Mouse (Mus musculus) left cerebral cortex, postnatal 14 days (tissue): ENCODE measurements at regions not wholly inside any gene's neighbourhood (a gene's known extent, or its start where the extent isn't known, plus 50 kb on each side); places are given as distances from the start of the nearest gene placed in this dataset.

Experiments used
- DNase-seq, 2 experiments: peaks; one replicate each; pipeline ENCODE4 v3.0.0; 2021 to 2022; ENCODE audit warnings: low spot score in 2 of 2, mixed read lengths in 1 of 2
- intact Hi-C: fragments of 180-260 bp; cut with DNase I; formaldehyde crosslinking; loops from one replicate; pipeline ENCODE4 v1.15.1; 2025

DNA sequence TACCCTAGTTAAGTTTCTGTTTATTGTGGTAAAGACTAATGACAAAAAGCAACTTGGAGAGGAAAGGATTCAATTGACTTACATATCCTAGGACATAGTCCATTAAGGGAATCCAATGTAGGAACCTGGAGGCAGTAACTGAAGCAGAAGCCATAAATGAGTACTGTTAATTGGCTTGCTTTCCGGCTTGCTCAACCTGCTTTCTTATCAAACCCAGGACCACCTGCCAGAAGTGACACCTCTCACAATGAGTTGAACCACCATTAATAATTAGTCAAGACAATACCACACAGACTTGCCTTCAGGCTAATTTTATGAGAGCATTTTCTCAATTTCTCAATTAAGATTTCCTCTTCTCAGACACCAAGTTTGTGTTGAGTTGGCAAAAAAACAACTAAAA is 148.8 kb downstream of the Ccser2 start:
- DNase-seq, result no peak

DNA sequence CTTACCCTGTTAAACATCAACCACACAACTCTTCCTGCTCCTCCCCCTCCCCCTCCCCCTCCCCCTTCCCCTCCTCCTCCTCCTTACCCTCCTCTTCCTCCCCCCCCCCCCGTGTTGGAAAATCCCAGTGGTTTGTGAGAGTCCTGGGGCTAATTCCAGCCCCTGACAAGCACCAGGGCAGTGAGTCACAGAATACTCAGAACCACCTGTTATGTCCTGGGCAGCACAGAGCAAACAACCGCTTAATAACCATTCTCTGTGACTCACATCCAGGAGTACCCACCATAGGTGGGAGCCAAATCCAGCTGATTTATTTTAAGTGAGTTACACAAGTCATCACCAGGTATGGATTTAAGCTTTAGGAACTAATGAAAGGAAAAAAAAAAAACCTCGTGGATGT is 166.2 kb downstream of the Ccser2 start:
- intact Hi-C loops, result no loop called here
- DNase-seq, result no peak

More for the DNA sequence above, 148.8 kb downstream of the Ccser2 start:
- intact Hi-C loops, result no loop called here

DNA sequence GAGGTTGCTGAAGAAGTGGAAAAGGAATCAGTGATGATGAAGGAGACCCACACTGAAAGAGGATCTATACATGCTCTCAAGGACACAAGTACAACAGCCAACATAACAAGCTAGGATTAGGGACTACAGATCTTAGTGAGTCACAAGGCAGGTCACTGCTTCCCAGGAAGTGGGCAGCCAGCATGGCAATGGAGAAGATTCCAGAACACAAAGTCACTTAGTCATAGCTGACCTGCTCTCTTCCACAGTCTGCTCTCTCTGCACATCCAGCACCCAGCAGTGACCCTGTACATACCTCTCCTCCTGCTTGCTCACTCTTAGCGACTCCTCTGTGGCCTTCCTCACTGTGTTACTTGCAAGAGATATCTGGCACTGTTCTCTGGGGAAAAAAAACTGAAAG is 168.8 kb downstream of the Ccser2 start:
- intact Hi-C loops, result no loop called here
- no peak for DNase-seq

- intact Hi-C loops, result no loop called here
- DNase-seq, result no peak
Measured at GRCm38 (mm10) chr14:36781882-36782281, 186.7 kb downstream of the Ccser2 start.

DNA sequence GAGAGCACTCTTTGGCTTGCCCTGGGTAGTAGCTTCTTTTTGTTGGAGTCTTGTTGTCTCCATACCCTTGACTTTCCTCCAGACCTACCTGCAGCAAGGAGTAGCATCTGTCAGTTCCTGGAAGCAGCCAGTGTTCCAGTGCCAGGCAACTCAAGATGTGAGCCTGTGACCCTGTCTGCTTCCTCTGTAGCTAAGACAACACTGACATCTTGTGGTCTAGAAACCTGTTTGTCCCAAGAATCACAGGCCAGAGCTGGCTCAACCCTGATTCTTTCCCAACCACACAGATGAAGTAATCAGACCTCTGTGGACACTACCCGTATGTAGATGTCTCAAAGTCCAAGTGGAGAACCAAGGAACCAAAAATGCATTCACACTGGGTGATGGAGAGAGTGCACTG is 189.6 kb downstream of the Ccser2 start:
- peak; percentile 40 to 47 for DNase-seq
- intact Hi-C loops, result loop anchor here (5.0 kb wide), 1 partner anchor 1967 kb away; no protein-coding TSS in a partner anchor

GRCm38 (mm10) chr14:36774349-36774748 is 194.2 kb downstream of the Ccser2 start:
- intact Hi-C loops, result no loop called here
- no peak for DNase-seq

- DNase-seq, result no peak
- intact Hi-C loops, result no loop called here
Measured at GRCm38 (mm10) chr14:36764377-36764776, 204.2 kb downstream of the Ccser2 start.

- intact Hi-C loops, result no loop called here
- DNase-seq, result no peak
Measured at GRCm38 (mm10) chr14:36756056-36756455, 212.5 kb downstream of the Ccser2 start.

GRCm38 (mm10) chr14:36748130-36748883 is 220.3 kb downstream of the Ccser2 start:
- intact Hi-C loops, result no loop called here
- peak; percentile 11 to 35 for DNase-seq

DNA sequence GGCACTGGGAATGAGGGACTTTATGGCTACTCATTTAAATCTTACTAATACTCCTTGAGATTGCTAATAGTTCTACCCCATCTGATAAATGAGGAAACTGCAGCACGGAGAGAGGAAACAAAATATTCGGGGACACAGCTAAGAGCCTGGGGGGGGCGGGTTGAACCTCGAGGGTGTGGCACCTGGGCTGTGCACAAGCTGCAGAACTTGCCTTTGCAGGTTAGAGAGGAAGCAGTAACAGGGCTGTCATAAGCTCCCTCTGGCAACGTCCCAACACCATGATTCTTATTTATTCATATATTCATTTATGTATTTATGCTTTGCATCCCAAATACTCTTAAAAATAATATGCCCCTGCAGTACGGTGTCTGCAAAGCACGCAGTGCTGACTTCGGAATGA is 237.5 kb downstream of the Ccser2 start:
- DNase-seq, result no peak
- intact Hi-C loops, result no loop called here

GRCm38 (mm10) chr14:36726092-36726491 is 242.5 kb downstream of the Ccser2 start:
- DNase-seq, result no peak
- intact Hi-C loops, result no loop called here

DNA sequence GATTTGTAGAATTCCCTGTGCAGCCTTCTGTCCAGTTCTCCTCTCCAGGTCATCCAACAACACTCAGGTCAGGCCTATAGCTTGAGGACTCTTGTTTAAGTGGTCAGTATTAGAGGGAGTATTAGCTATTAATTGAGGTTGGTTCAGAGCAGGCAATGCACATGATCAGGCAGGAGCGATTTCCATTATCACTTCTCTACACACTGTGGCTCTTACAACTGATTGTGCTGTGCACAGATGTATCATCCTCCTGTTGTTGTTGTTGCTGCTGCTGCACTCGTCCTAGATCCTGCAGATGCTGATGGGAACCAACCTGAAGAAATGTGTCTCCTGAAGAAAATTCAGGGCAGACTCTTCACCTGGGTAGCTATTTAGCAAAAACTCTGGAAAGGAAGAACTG is 252.9 kb downstream of the Ccser2 start:
- intact Hi-C loops, result no loop called here
- DNase-seq, result no peak

GRCm38 (mm10) chr14:36696993-36697392 is 271.6 kb downstream of the Ccser2 start:
- DNase-seq, result no peak
- intact Hi-C loops, result no loop called here

- no peak for DNase-seq
- intact Hi-C loops, result no loop called here
Measured at GRCm38 (mm10) chr14:36691958-36692357, 276.6 kb downstream of the Ccser2 start.

- DNase-seq, result no peak
- intact Hi-C loops, result no loop called here
Measured at GRCm38 (mm10) chr14:36691018-36691417, 277.6 kb downstream of the Ccser2 start.

DNA sequence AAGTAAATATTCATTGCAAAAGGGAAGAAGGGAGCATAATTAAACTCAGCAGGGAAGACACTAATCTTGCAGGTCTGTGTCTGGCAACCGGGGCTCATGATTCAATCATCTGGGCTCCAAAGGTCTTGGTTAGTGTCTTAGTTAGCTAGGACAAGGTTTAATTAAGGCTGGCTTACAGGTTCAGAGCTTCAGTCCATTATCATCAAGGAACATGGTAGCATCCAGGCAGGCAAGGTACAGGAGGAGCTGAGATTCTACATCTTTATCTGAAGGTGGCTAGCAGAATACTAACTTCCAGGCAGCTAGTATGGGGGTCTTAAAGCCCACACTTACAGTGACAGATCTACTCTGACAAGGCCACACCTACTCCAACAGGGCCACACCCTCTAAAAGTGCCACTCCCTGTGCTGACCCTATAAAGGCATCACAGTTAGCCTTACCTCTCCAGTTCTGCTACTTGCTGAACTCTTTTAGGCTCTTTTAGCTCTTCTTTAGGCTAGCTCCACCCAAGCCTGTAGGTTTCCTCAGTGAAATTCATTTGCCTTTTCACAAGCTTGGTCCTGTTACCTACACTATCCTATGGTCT is 309.8 kb downstream of the Ccser2 start:
- DNase-seq, result no peak
- intact Hi-C loops, result no loop called here

GRCm38 (mm10) chr14:36658193-36658592 is 310.4 kb downstream of the Ccser2 start:
- intact Hi-C loops, result no loop called here
- DNase-seq, result no peak

DNA sequence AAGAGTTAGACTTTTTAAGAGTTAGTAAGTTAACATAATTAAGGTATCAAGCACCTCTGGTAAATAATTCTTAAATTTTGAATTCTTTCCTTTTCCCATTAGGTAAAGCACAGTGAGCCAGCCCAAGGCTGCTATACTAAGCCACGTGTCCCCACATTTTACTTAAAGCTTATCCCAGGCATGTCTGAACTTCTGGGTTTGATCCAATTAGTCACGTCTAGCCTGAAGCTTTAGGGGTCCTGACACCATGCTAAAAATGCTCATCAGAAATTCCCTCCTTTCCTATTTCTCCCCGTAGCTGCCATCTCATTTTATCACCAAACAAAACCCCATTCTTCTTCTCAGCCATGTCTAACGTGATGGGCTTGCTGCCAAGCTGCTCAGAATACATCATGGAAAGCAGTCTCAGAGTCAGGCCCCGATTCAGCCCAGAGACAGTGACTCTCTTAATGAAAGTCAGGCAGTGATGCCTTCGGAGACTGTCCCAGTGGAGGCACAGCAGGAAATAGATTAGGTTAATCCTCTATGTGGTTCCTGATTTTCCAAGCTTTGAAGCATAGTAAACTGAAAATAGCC is 315.5 kb downstream of the Ccser2 start:
- intact Hi-C loops, result no loop called here
- peak; percentile 15 to 35 for DNase-seq

DNA sequence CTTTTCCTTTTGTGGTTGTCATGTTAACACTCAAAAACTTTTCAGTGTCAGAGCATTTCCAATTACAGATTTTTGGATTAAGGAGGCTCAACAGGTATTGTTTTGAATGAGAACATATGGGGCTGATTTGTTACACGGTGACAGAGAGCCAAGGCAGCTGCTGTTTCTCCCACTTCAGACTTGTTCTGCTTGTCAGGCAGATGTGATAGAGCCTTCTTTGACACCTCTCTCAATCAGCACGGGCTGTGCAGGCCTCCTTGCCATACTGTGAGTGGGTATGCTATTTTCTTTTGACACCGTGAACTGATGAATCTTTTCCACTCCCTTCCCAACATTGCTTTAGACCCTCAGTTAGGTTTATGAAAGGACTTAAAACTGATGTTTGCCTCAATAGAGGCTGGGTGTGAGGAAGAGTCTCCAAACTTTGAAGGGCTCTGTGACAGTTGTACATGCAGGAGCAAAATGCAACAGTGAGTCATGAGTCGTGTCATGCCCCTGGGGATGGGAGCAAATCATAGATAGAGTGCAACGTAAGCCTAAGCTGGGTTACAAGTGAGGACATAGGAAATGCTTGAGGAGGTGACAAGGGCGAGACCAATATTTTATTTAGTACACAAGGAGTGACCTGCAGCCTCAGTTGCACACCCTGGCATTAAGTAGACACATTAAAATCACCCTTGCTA is 317.4 kb downstream of the Ccser2 start:
- DNase-seq, result peak; percentile 3 to 12
- intact Hi-C loops, result no loop called here

DNA sequence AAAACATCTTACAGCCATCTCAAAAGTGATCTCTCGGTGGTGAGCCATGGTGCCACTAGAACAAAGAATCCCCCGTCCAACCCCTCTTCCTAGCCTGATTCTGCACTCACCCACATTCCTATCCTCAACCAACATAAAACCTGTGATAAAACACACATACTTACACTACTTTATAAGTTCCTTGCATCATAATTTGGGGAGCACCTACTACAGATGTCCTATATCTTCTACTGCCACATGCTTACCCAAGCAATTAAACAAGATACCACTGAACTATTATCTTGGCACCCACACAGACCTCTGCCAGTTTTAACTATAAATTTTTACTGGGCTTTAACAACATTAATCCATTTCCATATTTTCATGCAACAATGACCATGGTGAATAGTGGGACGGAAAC is 321.9 kb downstream of the Ccser2 start:
- intact Hi-C loops, result no loop called here

More for the DNA sequence above, 321.9 kb downstream of the Ccser2 start:
- no peak for DNase-seq
